Mouse (Mus musculus) erythroblast, embryonic 14.5 days (primary cell): ENCODE results near the gene Kmt2b.

Experiments used
- GATA1 ChIP-seq: IDR thresholded peaks from 2 replicates; pipeline ENCODE4 v1.6.1; 2012; ENCODE audit warnings: low read length, inconsistent platforms, mixed read lengths
- TAL1 ChIP-seq: IDR thresholded peaks from 3 replicates; pipeline ENCODE4 v1.6.1; 2012; ENCODE audit warnings: low read length, inconsistent platforms, mixed read lengths

GRCm38 (mm10) chr7:30612654-30613402 lies 24.3 kb upstream of the Kmt2b start, which contains the start of gene Upk1a:
- TF ChIP-seq GATA1, result no peak
- TF ChIP-seq TAL1, result no peak
